Mouse (Mus musculus): ENCODE measurements around the gene Acan. TPM values are rescaled to one million over a fixed set of nuclear protein-coding genes. Genes with fewer than 3 reads are reported as not detected.

Gene Acan
- not detected for polyA plus RNA-seq (2012; fragmentation: generic; extraction: Trizol)

DNA sequence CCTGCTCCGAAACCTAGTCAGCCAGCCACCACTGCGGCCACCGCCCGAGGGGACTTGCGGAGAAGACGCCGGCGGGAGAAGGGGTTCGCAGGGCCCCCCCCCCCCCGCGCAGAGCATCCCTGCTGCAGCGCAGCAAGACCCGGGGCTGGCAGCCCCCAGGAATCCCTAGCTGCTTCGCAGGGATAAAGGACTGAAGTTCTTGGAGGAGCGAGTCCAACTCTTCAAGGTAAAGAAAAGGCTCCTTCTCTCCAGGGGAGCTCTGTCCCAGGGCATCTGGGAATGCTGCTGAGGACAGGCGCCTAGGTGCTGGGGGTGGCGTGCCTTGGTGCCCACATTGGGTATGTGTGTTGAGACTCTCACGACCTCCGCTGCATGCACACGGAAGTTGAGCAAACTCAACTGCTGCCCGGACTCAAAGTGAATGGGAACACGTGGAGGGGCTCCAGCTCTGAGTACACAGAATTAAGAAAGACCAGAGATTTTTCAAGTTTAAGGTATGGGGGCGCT is at the start of gene Acan:
TSS of gene Acan (plus strand) at position 101 of the 507 bp plus-strand sequence.

DNA sequence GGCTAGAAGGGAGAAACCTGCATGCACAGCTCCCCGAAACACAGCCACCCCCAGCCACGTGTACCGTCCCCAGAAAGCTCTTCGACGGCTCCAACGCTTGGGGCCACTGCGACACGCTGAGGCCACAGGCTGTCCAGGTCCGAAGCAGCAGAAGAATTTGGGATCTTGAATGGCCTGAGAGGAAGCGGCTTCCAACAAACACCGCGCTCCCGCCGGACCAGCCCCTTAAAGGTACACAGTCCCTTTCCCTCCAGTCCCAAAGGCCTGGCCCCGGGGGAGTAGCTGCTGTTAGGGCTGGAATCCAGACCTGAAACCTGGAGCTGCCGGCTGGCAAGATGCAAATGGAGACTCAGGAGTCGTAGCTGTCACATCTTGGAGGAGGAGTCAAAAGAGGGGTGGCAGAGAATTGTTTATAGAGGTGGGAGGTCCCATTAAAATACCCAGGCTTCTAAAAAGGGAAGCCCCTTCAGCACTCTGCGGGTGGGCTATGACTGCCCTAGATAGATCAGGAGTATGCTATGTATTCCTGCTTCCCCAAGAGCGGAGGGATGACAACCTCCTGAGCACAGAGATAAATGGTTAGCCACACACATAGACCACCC is 77.7 kb downstream of the Acan start, which contains the start of gene Hapln3:
TSS of gene Hapln3 (minus strand) at position 176 of the 602 bp plus-strand sequence.

DNA sequence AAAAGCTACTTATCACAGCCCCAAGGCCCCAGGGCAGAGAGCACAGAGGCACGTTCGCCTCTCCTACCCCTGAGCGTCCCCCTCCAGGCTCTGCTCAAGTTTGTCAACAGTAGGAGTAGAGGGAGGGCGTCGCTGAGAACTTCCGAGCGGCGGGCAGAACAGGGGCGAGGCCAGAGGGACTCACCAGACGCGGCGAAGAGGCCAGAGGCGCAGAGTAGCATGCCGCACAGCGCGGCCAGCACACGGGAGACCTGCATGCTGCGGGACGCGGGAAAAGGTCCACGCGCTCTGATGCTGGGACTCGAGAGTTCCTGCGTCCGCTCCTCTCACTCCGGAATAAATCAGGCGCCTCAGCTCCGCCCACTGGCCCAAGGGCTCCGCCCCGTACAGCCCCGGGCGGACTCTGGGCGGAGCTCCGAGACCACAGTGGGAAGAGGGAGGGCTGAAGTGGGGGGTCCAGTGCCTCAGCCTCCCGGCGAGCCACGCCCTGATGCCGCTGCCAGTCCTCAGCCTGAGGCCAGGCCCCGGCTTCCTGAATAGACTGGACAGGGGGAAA is 95.5 kb downstream of the Acan start, which contains the start of gene Mfge8:
TSS of gene Mfge8 (minus strand) at position 350 of the 556 bp plus-strand sequence.

Other genes with a start within 250 kb of the Acan start
- 1 to 10 TPM; 7.5 to 9.8 TPM for gene Det1, start 206.2 kb upstream of the Acan start, polyA plus RNA-seq (2012; fragmentation: generic; extraction: Trizol)
- gene Aen, start 157.6 kb upstream of the Acan start, polyA plus RNA-seq (2012; fragmentation: generic; extraction: Trizol), result 10 to 100 TPM; 28.1 to 38.9 TPM
- gene Isg20, start 140.1 kb upstream of the Acan start, polyA plus RNA-seq (2012; fragmentation: generic; extraction: Trizol), result 10 to 100 TPM in 1 of 2 experiments, 1 to 10 TPM in 1; 6.7 to 10.4 TPM
- under 1 TPM in 1 of 2 experiments, not detected in 1; 0.13 TPM for gene Hapln3, start 77.5 kb downstream of the Acan start, polyA plus RNA-seq (2012; fragmentation: generic; extraction: Trizol)
- gene Mfge8, start 95.6 kb downstream of the Acan start, polyA plus RNA-seq (2012; fragmentation: generic; extraction: Trizol), result 100 to 1,000 TPM; 249 to 347 TPM
- 10 to 100 TPM in 1 of 2 experiments, 1 to 10 TPM in 1; 3.4 to 12.7 TPM for gene Abhd2, start 219.7 kb downstream of the Acan start, polyA plus RNA-seq (2012; fragmentation: generic; extraction: Trizol)

Data from C3H10T1/2 (cell line).